Mouse (Mus musculus) MEL (cell line): ENCODE results near the gene Arl4d. TPM values are rescaled to one million over a fixed set of nuclear protein-coding genes. Genes with fewer than 3 reads are reported as not detected.

Source experiments
- DNase-seq: peaks from one replicate; pipeline ENCODE4 v3.0.0; 2011; ENCODE audit warnings: low read depth, low spot score
- H3K27ac ChIP-seq: 2 replicates; pipeline ENCODE4 v1.5.1; 2012; ENCODE audit warnings: low read depth, mild to moderate bottlenecking, control low read depth, low read length, moderate library complexity; ENCODE audit not compliant: control insufficient read depth
- H3K27me3 ChIP-seq, 2 experiments: fragments of 150-350 bp in 1 of 2; sonication (generic) in 1 of 2; 2 replicates each; pipeline ENCODE4 v1.6.1; 2012; ENCODE audit warnings: low read length in 2 of 2, mild to moderate bottlenecking in 2 of 2, improper control_type of control experiment in 1 of 2, moderate library complexity in 1 of 2; ENCODE audit not compliant: insufficient read depth in 2 of 2, control insufficient read depth in 1 of 2
- H3K36me3 ChIP-seq, 2 experiments: 2 replicates each; pipeline ENCODE4 v1.6.1; 2012 to 2014; ENCODE audit warnings: low read length in 2 of 2, improper control_type of control experiment in 1 of 2, inconsistent platforms in 1 of 2, mild to moderate bottlenecking in 1 of 2; ENCODE audit not compliant: insufficient read depth in 2 of 2, control insufficient read depth in 1 of 2
- H3K4me1 ChIP-seq, 2 experiments: fragments of 150-350 bp in 1 of 2; sonication (generic) in 1 of 2; 2 replicates each; pipeline ENCODE4 v1.6.1; 2012; ENCODE audit warnings: low read length in 2 of 2, improper control_type of control experiment in 1 of 2, mild to moderate bottlenecking in 1 of 2; ENCODE audit not compliant: insufficient read depth in 2 of 2, control insufficient read depth in 1 of 2
- H3K4me3 ChIP-seq, 2 experiments: fragments of 150-350 bp in 1 of 2; sonication (generic) in 1 of 2; 2 replicates each; pipeline ENCODE4 v1.5.1; 2012; ENCODE audit warnings: low read depth in 2 of 2, low read length in 2 of 2, mild to moderate bottlenecking in 2 of 2, moderate library complexity in 2 of 2, control low read depth in 1 of 2, improper control_type of control experiment in 1 of 2; ENCODE audit not compliant: control insufficient read depth in 1 of 2, insufficient read depth in 1 of 2
- H3K79me2 ChIP-seq: 2 replicates; pipeline ENCODE4 v1.6.1; 2012; ENCODE audit warnings: mild to moderate bottlenecking, low read length, moderate library complexity; ENCODE audit not compliant: control insufficient read depth, poor library complexity, insufficient read depth
- H3K9ac ChIP-seq: 2 replicates; pipeline ENCODE4 v1.6.1; 2012; ENCODE audit warnings: low read depth, mild to moderate bottlenecking, control low read depth, low read length, moderate library complexity; ENCODE audit not compliant: control insufficient read depth, poor library complexity, severe bottlenecking
- H3K9me3 ChIP-seq: fragments of 150-350 bp; sonication (generic); replicated peaks from 2 replicates; pipeline ENCODE4 v1.6.1; 2012; ENCODE audit warnings: mild to moderate bottlenecking, low read length, improper control_type of control experiment, moderate library complexity; ENCODE audit not compliant: insufficient read depth
- CHD1 ChIP-seq: IDR thresholded peaks from 2 replicates; pipeline ENCODE4 v1.6.1; 2012; ENCODE audit warnings: low read depth, mild to moderate bottlenecking, inconsistent platforms, low read length, improper control_type of control experiment
- CHD2 ChIP-seq: IDR thresholded peaks from 2 replicates; pipeline ENCODE4 v1.6.1; 2011; ENCODE audit warnings: low read length, improper control_type of control experiment
- CTCF ChIP-seq, 3 experiments: IDR thresholded peaks in 2 of 3; conservative IDR thresholded peaks in 1 of 3; 2 replicates each; pipeline ENCODE4 v1.5.1; 2011 to 2012; ENCODE audit warnings: low read length in 3 of 3, low read depth in 2 of 3, mild to moderate bottlenecking in 2 of 3, improper control_type of control experiment in 1 of 3, inconsistent platforms in 1 of 3, mixed read lengths in 1 of 3, moderate library complexity in 1 of 3; ENCODE audit not compliant: control insufficient read depth in 1 of 3, insufficient read depth in 1 of 3, poor library complexity in 1 of 3, severe bottlenecking in 1 of 3
- ELF1 ChIP-seq: IDR thresholded peaks from 2 replicates; pipeline ENCODE4 v1.6.1; 2014; ENCODE audit warnings: low read depth, mild to moderate bottlenecking, inconsistent platforms, low read length, improper control_type of control experiment, moderate library complexity
- EP300 ChIP-seq, 2 experiments: IDR thresholded peaks; 2 replicates each; pipeline ENCODE4 v1.6.1; 2011; ENCODE audit warnings: improper control_type of control experiment in 2 of 2, low read length in 2 of 2, low read depth in 1 of 2, mild to moderate bottlenecking in 1 of 2
- MYC ChIP-seq: IDR thresholded peaks from 2 replicates; pipeline ENCODE4 v1.6.1; 2011; ENCODE audit warnings: low read depth, mild to moderate bottlenecking, low read length, improper control_type of control experiment, moderate library complexity
- POLR2AphosphoS2 ChIP-seq: IDR thresholded peaks from 2 replicates; pipeline ENCODE4 v1.6.1; 2011; ENCODE audit warnings: low read length, improper control_type of control experiment
- TAL1 ChIP-seq: IDR thresholded peaks from 2 replicates; pipeline ENCODE4 v1.6.1; 2012; ENCODE audit warnings: mild to moderate bottlenecking, inconsistent platforms, low read length, moderate library complexity, mixed read lengths
- TBP ChIP-seq: IDR thresholded peaks from 2 replicates; pipeline ENCODE4 v1.8.0; 2011; ENCODE audit warnings: low read depth, low read length, improper control_type of control experiment
- TCF12 ChIP-seq: IDR thresholded peaks from 2 replicates; pipeline ENCODE4 v1.6.1; 2014; ENCODE audit warnings: low read depth, mild to moderate bottlenecking, inconsistent platforms, low read length, improper control_type of control experiment, moderate library complexity
- polyA plus RNA-seq, 2 experiments: library from polyadenylated mRNA; stranded (reverse) in 1 of 2; unstranded in 1 of 2; fragments of >175 nt in 1 of 2; fragments of >200 nt in 1 of 2; gene quantifications; 2 replicates each; pipeline versions ENCODE4 v1.2.1 to v1.2.4; 2012; ENCODE audit warnings: low replicate concordance in 2 of 2, low read depth in 1 of 2; ENCODE audit not compliant: insufficient read length in 2 of 2, insufficient read depth in 1 of 2, missing spikeins in 1 of 2
- total RNA-seq: library from RNA; depleted of rRNA; stranded (reverse); fragments of 300-350 nt; gene quantifications from 2 replicates; pipeline ENCODE4 v1.2.3, GENCODE M21; 2012

The Arl4d gene
- total and polyA plus RNA-seq, 3 experiments: 0.17 to 0.23 TPM; not detected in 1

DNA sequence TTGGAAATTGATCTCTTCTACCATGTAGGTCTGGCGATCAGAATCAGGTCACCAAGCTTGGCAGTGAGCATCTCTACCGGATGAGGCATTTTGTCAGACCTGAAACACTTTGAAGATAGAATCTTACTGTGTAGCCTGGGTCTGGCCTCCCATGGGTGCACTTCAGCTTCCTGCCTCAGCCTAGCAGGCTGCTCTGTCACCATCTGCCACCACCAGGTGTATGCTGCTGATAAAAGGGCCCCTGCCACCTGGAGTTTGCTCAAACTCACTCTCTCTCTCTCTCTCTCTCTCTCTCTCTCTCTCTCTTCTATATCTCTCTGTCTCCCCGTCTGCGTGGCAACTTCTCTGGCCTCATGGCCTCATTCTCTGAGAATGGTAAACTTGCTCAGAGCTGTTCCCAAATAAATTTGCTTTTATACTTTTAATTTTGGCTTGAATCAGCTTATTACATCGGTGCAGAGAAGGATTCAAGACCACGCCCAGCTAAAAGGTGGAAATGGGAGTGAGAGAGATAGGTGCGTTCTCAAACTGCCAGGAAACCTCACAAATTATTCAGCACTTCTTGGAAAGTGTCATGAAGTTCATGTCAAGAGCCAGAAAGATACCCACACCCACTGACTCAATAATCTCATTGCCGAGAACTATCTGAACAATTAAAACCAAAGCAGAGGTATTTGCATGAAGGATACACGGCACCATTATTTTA is 32.0 kb downstream of the Arl4d start:
- TF ChIP-seq POLR2AphosphoS2 (no peak), TBP (no peak), CHD2 (no peak), TAL1 (peak; percentile 35), EP300 (IDR thresholded peaks at IDR 0.05; ENCODE audit: low read depth in 1 of 2, low read length in 2 of 2) (no peak), ELF1 (no peak), TCF12 (peak; percentile 31; the same call in 1 of the 2 replicates)
- H3K4me3 ChIP-seq: no peak overlapping the region
- H3K9me3 ChIP-seq: no peaks in the 10 kb centered on the region
- peak; percentile 19 for DNase-seq
- no peaks in the 10 kb centered on the region for H3K36me3 ChIP-seq
- H3K79me2 ChIP-seq: no peaks in the 10 kb centered on the region
- H3K27me3 ChIP-seq: peaks cover 4 to 7% of the 10 kb centered on the region in 2 experiments
- no peaks in the 10 kb centered on the region for H3K4me1 ChIP-seq
- H3K27ac ChIP-seq: no peak overlapping the region
- H3K9ac ChIP-seq: no peak overlapping the region

DNA sequence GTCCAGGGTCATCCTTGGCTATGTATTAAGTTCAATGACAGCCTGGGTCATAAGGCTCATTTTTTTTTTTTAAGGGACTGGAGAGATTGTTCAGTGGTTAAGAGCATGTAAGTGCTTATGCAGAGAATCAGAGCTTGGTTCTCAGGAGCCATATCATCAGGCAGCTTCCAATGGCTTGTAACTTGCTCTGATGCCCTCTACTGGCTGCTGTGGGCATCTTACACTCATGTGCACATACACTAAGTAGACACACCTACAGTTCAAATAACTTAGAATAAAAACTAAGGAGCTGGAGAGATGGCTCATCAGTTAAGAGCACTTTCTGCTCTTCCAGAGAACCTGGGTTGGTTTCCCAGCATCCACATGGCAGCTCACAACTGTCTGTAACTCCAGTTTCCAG is 32.8 kb downstream of the Arl4d start:
- no peak overlapping the region for H3K9ac ChIP-seq
- H3K36me3 ChIP-seq: no peaks in the 10 kb centered on the region
- no peak overlapping the region for H3K27ac ChIP-seq
- peak; percentile 24 for DNase-seq
- no peaks in the 10 kb centered on the region for H3K79me2 ChIP-seq
- H3K9me3 ChIP-seq: no peaks in the 10 kb centered on the region
- no peaks in the 10 kb centered on the region for H3K4me1 ChIP-seq
- TF ChIP-seq CHD1 (no peak), CTCF (IDR thresholded peaks at IDR 0.05 in 2 of 3, conservative IDR thresholded peaks at IDR 0.05 in 1 of 3; ENCODE audit: control insufficient read depth in 1 of 3, insufficient read depth in 1 of 3, low read depth in 2 of 3, low read length in 3 of 3, poor library complexity in 1 of 3, severe bottlenecking in 1 of 3) (peak; percentile 14 to 32 (median 20); a peak in 2 of 6 replicates)
- peaks cover 4 to 7% of the 10 kb centered on the region in 2 experiments for H3K27me3 ChIP-seq
- H3K4me3 ChIP-seq: no peak overlapping the region

DNA sequence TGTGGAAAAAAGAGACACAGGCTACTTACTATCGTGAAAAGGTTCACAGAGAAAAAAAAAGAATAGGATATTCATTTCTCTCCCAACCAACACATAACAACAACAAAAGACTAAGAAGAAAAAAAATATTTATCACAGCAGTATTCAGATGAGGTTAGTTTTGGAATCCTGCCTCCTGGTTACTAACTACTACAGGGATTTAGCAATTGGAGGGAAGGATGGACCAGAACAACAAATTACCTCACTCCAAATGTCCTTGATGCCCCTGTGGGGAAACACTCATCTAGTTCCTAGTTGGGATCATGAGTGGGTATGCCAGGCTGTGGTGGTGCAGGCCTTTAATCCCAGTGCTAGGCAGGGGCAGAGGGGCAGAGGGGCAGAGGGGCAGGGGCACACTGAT is 34.2 kb downstream of the Arl4d start:
- TF ChIP-seq MYC: no peak
- TF ChIP-seq EP300 (IDR thresholded peaks at IDR 0.05; ENCODE audit: low read depth in 1 of 2, low read length in 2 of 2): no peak
- H3K27ac ChIP-seq: no peak overlapping the region
- H3K4me1 ChIP-seq: no peaks in the 10 kb centered on the region
- peaks cover 16% of the 10 kb centered on the region in 2 experiments for H3K27me3 ChIP-seq
- no peak overlapping the region for H3K9ac ChIP-seq
- H3K4me3 ChIP-seq: no peak overlapping the region
- no peaks in the 10 kb centered on the region for H3K36me3 ChIP-seq
- no peaks in the 10 kb centered on the region for H3K79me2 ChIP-seq
- H3K9me3 ChIP-seq: no peaks in the 10 kb centered on the region
- no peak for DNase-seq
